Mouse (Mus musculus): ENCODE results near the gene Pip4k2c.

- TF ChIP-seq CTCF (IDR thresholded peaks at IDR 0.05; ENCODE audit: borderline replicate concordance, extremely low read depth, insufficient read depth, insufficient read length) = no peak
- no peak for TF ChIP-seq POLR2A (IDR thresholded peaks at IDR 0.05; ENCODE audit: borderline replicate concordance, extremely low read depth, insufficient read depth, insufficient read length, poor library complexity, severe bottlenecking)
These were observed 18.4 kb downstream of the Pip4k2c start for GRCm38 (mm10) chr10:127193011-127193410.
